Mouse (Mus musculus) liver, embryonic 11.5 days (tissue): ENCODE results near the gene Ngf. TPM values are rescaled to one million over a fixed set of nuclear protein-coding genes. Genes with fewer than 3 reads are reported as not detected.

Source experiments
- ATAC-seq: fragments of 200-750 bp; cut with Nextera tagmentation; replicated peaks from 2 replicates; pipeline ENCODE4 v1.8.0; 2017; ENCODE audit warnings: moderate number of reproducible peaks, mild to moderate bottlenecking, moderate TSS enrichment, moderate library complexity; ENCODE audit not compliant: low FRiP score
- DNase-seq: peaks from one replicate; pipeline ENCODE4 v3.0.0-alpha.2; 2017; ENCODE audit warnings: low spot score
- H3K27ac ChIP-seq: fragments of 300-500 bp; sonication (generic); 2 replicates; pipeline ENCODE4 v1.5.1; 2014; ENCODE audit warnings: mild to moderate bottlenecking, low read depth, low read length, control low read depth
- H3K27me3 ChIP-seq: fragments of 300-500 bp; sonication (generic); replicated peaks from 2 replicates; pipeline ENCODE4 v1.6.1; 2014; ENCODE audit warnings: low read length, mixed read lengths; ENCODE audit not compliant: control insufficient read depth, insufficient read depth
- H3K36me3 ChIP-seq: fragments of 300-500 bp; sonication (generic); 2 replicates; pipeline ENCODE4 v1.6.1; 2014; ENCODE audit warnings: mild to moderate bottlenecking, low read length, moderate library complexity, mixed read lengths; ENCODE audit not compliant: control insufficient read depth, insufficient read depth
- H3K4me1 ChIP-seq: fragments of 300-500 bp; sonication (generic); replicated peaks from 2 replicates; pipeline ENCODE4 v1.6.1; 2014; ENCODE audit warnings: low read length, mixed read lengths; ENCODE audit not compliant: control insufficient read depth, insufficient read depth
- H3K4me2 ChIP-seq: fragments of 300-500 bp; sonication (generic); 2 replicates; pipeline ENCODE4 v1.6.1; 2014; ENCODE audit warnings: mild to moderate bottlenecking, control low read depth, moderate library complexity
- H3K4me3 ChIP-seq: fragments of 300-500 bp; sonication (generic); 2 replicates; pipeline ENCODE4 v1.5.1; 2014; ENCODE audit warnings: low read depth, low read length, control low read depth
- H3K9ac ChIP-seq: fragments of 300-500 bp; sonication (generic); 2 replicates; pipeline ENCODE4 v1.6.1; 2014; ENCODE audit warnings: low read depth, low read length, control low read depth
- H3K9me3 ChIP-seq: fragments of 300-500 bp; sonication (generic); 2 replicates; pipeline ENCODE4 v1.6.1; 2016; ENCODE audit warnings: low read length, inconsistent platforms, mixed read lengths; ENCODE audit not compliant: control insufficient read depth
- WGBS: fragments of 180-500 bp; shearing (Covaris S2); extraction: QIAGEN DNeasy Blood & Tissue Kit; methylation state at CpG from one replicate; pipeline ENCODE4 v1.1.7; 2014; 5-methylcytosine and 5-hydroxymethylcytosine counted together
- polyA plus RNA-seq: library from polyadenylated mRNA; unstranded; fragments of >200 nt; fragmentation: Nextera tagmentation; extraction: Ambion mirVana; gene quantifications from 2 replicates; pipeline ENCODE4 v1.2.1, GENCODE M21; 2014

Ngf gene
- polyA plus RNA-seq, 1 experiment from 2014 or later: not detected

- H3K4me2 ChIP-seq: no peak overlapping the region
- no peaks in the 10 kb centered on the region for H3K9me3 ChIP-seq
- no peak overlapping the region for H3K9ac ChIP-seq
- no peaks in the 10 kb centered on the region for H3K27me3 ChIP-seq
- no peak for DNase-seq
- H3K4me1 ChIP-seq: no peaks in the 10 kb centered on the region
- no peaks in the 10 kb centered on the region for H3K36me3 ChIP-seq
- no peak overlapping the region for H3K27ac ChIP-seq
- no peak for ATAC-seq
- WGBS: 77% methylated on average over 2 of the region's 2 CpGs
- no peak overlapping the region for H3K4me3 ChIP-seq
These were observed 54.0 kb downstream of the Ngf start for GRCm38 (mm10) chr3:102523711-102524110.

- Histone ChIP-seq H3K4me2 (no peak overlapping the region), H3K4me3 (no peak overlapping the region), H3K9me3 (no peaks in the 10 kb centered on the region), H3K4me1 (no peaks in the 10 kb centered on the region), H3K9ac (no peak overlapping the region), H3K27ac (no peak overlapping the region), H3K36me3 (no peaks in the 10 kb centered on the region), H3K27me3 (no peaks in the 10 kb centered on the region)
- DNase-seq (no peak), ATAC-seq (no peak)
- 67% methylated on average over 7 of the region's 7 CpGs for WGBS
These were observed 55.2 kb downstream of the Ngf start for GRCm38 (mm10) chr3:102524951-102525350.

- no peak overlapping the region for H3K4me3 ChIP-seq
- no peak for ATAC-seq
- H3K4me1 ChIP-seq: no peaks in the 10 kb centered on the region
- H3K27me3 ChIP-seq: no peaks in the 10 kb centered on the region
- H3K9me3 ChIP-seq: no peaks in the 10 kb centered on the region
- H3K4me2 ChIP-seq: no peak overlapping the region
- H3K27ac ChIP-seq: no peak overlapping the region
- H3K9ac ChIP-seq: no peak overlapping the region
- H3K36me3 ChIP-seq: no peaks in the 10 kb centered on the region
- DNase-seq: no peak
- WGBS: 75% methylated on average over 8 of the region's 8 CpGs
These were observed 56.1 kb downstream of the Ngf start for GRCm38 (mm10) chr3:102525856-102526255.

- no peak overlapping the region for H3K4me2 ChIP-seq
- H3K4me3 ChIP-seq: no peak overlapping the region
- no peaks in the 10 kb centered on the region for H3K27me3 ChIP-seq
- no peaks in the 10 kb centered on the region for H3K4me1 ChIP-seq
- H3K36me3 ChIP-seq: no peaks in the 10 kb centered on the region
- no peak for DNase-seq
- ATAC-seq: no peak
- no peaks in the 10 kb centered on the region for H3K9me3 ChIP-seq
- H3K27ac ChIP-seq: no peak overlapping the region
- WGBS: 56% methylated on average over 6 of the region's 6 CpGs
- H3K9ac ChIP-seq: no peak overlapping the region
These were observed 56.8 kb downstream of the Ngf start for GRCm38 (mm10) chr3:102526481-102526880.

GRCm38 (mm10) chr3:102534744-102535143 lies 65.0 kb downstream of the Ngf start:
- no peaks in the 10 kb centered on the region for H3K9me3 ChIP-seq
- H3K36me3 ChIP-seq: no peaks in the 10 kb centered on the region
- no peak overlapping the region for H3K27ac ChIP-seq
- DNase-seq: no peak
- no peak for ATAC-seq
- H3K27me3 ChIP-seq: no peaks in the 10 kb centered on the region
- H3K4me3 ChIP-seq: no peak overlapping the region
- H3K4me1 ChIP-seq: no peaks in the 10 kb centered on the region
- H3K9ac ChIP-seq: no peak overlapping the region
- no peak overlapping the region for H3K4me2 ChIP-seq
- WGBS: 71% methylated on average over 1 of the region's 1 CpGs

- Histone ChIP-seq H3K27me3 (no peaks in the 10 kb centered on the region), H3K27ac (no peak overlapping the region), H3K4me2 (no peak overlapping the region), H3K9me3 (no peaks in the 10 kb centered on the region), H3K9ac (no peak overlapping the region), H3K36me3 (no peaks in the 10 kb centered on the region), H3K4me3 (no peak overlapping the region), H3K4me1 (no peaks in the 10 kb centered on the region)
- DNase-seq: no peak
- no peak for ATAC-seq
- 76% methylated on average over 5 of the region's 5 CpGs for WGBS
These were observed 73.9 kb downstream of the Ngf start for GRCm38 (mm10) chr3:102543646-102544045.

GRCm38 (mm10) chr3:102547536-102547935 lies 77.8 kb downstream of the Ngf start:
- no peak for DNase-seq
- H3K4me3 ChIP-seq: no peak overlapping the region
- no peak overlapping the region for H3K27ac ChIP-seq
- no peaks in the 10 kb centered on the region for H3K4me1 ChIP-seq
- H3K36me3 ChIP-seq: no peaks in the 10 kb centered on the region
- H3K9me3 ChIP-seq: no peaks in the 10 kb centered on the region
- no peak for ATAC-seq
- no peak overlapping the region for H3K4me2 ChIP-seq
- no peaks in the 10 kb centered on the region for H3K27me3 ChIP-seq
- 72% methylated on average over 5 of the region's 5 CpGs for WGBS
- no peak overlapping the region for H3K9ac ChIP-seq

- no peak for ATAC-seq
- Histone ChIP-seq H3K9me3 (no peaks in the 10 kb centered on the region), H3K36me3 (no peaks in the 10 kb centered on the region)
These were observed 84.4 kb downstream of the Ngf start for GRCm38 (mm10) chr3:102553935-102554670.

GRCm38 (mm10) chr3:102556108-102556507 lies 86.4 kb downstream of the Ngf start:
- H3K27ac ChIP-seq: no peak overlapping the region
- H3K4me3 ChIP-seq: no peak overlapping the region
- no peak for DNase-seq
- no peaks in the 10 kb centered on the region for H3K36me3 ChIP-seq
- 59% methylated on average over 1 of the region's 1 CpGs for WGBS
- H3K4me1 ChIP-seq: no peaks in the 10 kb centered on the region
- ATAC-seq: no peak
- no peak overlapping the region for H3K9ac ChIP-seq
- H3K9me3 ChIP-seq: no peaks in the 10 kb centered on the region
- no peaks in the 10 kb centered on the region for H3K27me3 ChIP-seq
- no peak overlapping the region for H3K4me2 ChIP-seq

More at GRCm38 (mm10) chr3:102553935-102554670, 84.4 kb downstream of the Ngf start:
- Histone ChIP-seq H3K4me3 (no peak overlapping the region), H3K4me2 (no peak overlapping the region), H3K27me3 (no peaks in the 10 kb centered on the region), H3K4me1 (no peaks in the 10 kb centered on the region), H3K27ac (no peak overlapping the region), H3K9ac (no peak overlapping the region)
- DNase-seq: no peak
- 57% methylated on average over 6 of the region's 6 CpGs for WGBS
